Mouse (Mus musculus): ENCODE measurements around the gene Raf1.

Raf1 gene

DNA sequence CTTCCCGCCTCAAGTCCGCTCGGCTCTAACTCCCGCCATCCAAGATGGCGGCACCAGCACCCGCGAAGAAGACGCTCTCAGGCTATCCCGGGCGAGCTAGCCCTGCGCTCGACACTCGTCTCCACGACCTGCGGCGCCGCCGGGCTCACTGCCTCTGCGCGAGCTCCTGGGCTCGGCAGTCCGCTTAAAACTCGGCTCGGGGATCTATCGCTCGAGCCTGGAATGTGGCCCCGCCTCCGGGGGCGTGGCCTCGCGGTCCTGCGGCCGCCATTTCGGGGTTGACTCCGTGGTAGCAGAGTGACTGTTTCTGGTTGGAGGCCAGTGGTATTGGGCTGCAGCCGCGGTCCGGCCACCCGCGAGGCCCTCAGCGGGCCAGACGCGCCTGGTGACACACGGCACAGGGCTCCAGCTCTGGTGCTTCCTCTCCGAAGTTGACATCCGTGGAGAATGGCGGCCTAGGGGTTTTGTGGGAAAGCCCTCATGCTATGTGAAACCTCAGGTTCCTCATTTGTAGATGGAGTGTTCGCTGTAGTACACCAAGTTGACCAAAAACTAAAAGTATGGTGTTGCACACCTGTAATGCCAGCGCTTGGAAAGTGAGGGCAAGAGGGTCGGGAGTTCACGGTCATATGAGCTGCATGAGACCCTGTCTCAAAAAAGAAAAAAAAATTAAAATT lies at the start of gene Raf1:
Gene Raf1, minus strand, starts transcription at position 184 of the 677 bp plus-strand sequence.
- peak; percentile 97 to 98 for DNase-seq

GRCm38 (mm10) chr6:115722246-115722645 lies 45.8 kb upstream of the Raf1 start:
- DNase-seq = no peak

GRCm38 (mm10) chr6:115717715-115718558 lies 41.5 kb upstream of the Raf1 start:
- DNase-seq = peak; percentile 46 to 66

DNA sequence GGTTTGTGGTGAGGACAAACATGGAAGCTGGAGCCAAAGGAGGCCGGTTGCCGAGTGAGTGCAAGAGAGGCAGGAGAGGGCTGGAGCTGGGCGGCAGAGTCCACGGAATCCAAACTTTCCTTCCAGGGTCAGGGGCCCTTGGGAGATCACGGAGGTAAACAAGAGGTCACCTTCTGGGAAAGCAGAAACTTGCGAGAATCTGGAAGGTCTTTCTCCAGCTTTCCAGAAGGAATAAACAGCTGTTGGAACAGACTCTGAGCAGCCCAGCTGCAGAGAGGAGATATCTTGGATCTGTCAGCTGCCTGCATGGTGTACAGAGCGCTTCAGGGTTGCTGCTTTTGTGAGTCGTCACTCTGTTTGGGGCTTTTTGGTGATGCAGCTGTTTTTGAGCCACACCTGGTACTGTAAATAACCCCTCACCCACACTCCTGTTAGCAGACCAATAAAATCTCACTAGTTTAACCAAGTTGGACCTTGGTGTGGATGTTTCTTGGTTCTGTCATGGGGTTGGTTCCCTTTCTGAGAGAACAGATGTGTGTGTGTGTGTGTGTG lies 40.7 kb upstream of the Raf1 start:
- DNase-seq = peak; percentile 27 to 40

- DNase-seq = no peak
These were observed 34.8 kb upstream of the Raf1 start for GRCm38 (mm10) chr6:115711261-115711660.

DNA sequence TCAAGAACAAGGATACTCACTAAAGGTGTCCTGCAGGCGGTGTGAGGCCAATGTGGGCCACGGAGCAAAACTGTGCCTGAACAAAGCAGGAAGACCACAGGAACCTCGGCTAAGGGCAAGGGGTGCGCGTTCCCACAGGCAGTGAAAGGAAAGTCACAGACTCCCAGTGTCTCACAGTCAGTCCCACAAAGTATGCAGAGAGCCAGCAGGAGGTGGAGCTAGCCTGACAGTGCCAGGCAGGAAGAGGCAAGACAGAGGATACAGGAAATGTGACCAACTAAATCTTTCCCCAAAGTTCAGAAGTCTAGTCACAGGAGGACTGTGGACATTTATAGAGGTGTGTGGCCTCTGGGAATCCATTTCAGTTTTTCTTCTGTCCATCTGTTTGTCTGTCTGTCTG lies 26.5 kb upstream of the Raf1 start:
- no peak for DNase-seq

DNA sequence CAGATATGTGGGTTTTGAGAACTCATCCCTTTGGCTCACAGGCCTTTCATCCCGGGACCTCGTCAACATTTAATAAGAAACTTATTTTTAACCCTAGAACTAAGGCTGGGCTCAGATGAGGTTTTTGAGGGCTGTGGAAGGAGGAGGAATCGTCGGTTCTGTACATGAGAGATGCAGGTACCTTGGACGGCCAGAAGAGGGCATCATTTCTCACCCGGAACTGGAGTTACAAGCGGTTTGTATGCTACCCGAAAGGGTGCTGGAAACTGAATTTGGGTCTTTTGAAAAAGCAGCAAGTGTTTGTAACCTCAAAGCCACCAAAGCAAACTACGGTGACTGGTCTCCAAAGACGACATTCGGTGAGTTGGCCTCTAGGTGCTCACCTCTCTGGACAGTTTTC lies 24.9 kb upstream of the Raf1 start:
- no peak for DNase-seq

DNA sequence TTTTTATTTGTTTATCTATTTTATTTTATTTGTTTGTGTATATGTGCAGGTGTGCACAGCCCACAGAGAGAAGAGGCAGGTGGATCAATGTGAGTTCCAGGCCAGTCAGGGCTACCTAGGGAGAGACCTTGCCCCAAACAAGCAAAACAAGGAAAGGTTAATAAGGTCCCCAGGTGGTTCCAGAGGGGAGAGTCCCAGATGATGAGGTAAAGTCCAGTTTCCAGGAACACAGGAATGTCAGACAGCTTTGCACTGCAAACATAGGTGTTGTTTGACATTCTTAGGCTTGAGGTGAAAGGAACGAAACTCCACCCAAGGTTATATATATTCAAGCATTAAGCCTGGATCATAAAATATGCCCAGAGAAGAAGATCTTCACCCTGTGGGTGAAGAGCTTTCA lies 24.3 kb upstream of the Raf1 start:
- DNase-seq = no peak

DNA sequence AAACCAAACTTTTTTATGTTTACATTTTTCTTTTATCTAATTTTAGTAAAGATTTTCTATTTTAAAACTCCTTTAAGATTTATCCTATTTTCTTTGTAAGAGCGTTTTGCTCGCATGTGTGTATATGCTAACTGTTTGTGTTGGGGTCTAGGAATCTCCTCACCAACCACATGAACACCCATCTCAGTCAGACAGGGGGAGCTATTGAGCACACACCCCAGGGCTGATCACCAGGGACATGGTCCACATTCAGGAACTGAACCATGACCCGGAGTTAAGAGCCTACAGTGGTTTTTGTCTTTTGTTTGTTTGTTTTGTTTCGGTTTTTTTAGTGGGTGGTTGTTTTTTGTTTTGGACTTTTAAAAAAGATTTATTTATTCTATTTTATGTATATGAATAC lies 22.3 kb upstream of the Raf1 start:
- DNase-seq = peak in 1 of 2 experiments; percentile 11

DNA sequence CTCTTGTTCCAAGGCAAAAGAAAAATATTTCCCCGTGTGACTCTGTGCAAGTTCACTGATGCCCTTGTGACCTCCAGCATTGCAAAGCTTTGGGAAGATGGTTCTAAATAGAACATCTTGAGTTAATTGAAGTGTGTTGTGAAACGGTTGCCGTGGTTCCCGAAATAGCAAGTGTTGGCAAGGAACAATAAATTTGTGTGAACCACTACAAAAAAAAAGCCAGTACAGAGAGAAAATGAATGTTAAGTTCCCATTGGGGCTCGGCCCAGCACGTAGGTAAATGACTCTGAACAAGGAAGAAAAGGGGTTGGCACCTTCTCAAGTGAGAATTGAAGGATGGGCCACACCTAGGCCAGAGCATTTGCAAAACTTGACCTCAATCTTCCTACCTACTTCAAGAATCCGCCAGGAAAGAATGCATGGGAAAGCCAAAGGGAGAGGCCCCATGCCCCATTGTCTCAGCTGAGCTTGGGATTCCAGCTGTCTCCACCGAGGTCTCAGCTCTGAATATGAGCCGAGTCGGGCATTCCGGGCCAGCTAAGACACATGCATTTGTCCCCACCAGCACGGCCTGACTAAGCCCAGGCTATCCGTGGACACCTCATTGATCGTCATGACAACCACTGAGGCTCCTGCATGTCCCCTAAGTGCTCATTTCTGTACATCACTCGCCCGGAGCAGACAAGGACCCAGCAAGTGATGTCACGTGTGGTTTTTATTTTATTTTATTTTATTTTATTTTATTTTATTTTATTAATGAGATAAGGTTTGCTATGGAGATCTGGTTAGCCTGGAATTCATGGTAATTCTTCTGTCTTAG lies 21.5 kb upstream of the Raf1 start:
- DNase-seq = no peak

DNA sequence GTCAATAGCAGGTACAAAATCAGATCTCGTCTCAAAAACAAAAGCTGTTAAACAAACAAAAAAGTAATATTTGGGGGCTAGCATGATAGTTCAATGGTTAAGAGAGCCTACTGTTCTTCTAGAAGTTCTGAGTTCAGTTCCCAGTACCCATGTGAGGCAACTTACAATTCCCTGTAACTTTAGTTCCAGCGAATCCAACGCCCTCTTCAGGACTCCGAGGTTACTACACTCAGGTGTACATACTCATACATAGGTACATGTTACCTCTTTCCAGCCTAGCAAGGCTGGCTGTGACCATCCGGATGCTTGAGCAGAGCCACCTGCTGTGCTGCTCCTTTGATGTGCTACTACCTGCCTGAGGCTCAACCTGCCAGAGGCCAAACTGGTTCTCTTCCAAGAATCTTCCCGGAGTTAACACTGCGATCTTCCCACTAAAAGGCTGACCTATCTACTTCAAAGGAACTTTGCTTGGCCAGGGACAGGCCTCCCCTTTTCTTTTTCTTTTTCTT lies 20.3 kb upstream of the Raf1 start:
- DNase-seq = no peak

GRCm38 (mm10) chr6:115695124-115695523 lies 18.7 kb upstream of the Raf1 start:
- no peak for DNase-seq

DNA sequence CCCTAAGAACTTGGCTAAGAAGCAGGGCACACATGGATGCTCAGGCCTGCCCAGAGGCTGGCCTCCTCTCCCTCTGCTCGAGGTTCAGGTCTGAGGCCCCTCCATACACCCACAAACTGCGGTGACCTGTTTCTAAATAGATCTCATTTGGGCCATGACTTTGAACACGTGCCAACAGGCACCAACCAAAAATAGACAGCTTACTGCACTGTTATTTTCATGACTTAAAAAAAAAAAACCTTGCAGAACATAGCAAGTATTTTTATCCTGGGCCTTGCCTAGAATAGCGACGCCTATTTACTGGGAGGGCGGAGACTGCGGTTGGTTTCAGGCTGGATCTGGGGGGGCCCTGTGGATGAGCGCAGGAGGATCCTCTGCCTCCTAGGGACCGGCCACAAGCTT lies 18.0 kb upstream of the Raf1 start:
- no peak for DNase-seq

DNA sequence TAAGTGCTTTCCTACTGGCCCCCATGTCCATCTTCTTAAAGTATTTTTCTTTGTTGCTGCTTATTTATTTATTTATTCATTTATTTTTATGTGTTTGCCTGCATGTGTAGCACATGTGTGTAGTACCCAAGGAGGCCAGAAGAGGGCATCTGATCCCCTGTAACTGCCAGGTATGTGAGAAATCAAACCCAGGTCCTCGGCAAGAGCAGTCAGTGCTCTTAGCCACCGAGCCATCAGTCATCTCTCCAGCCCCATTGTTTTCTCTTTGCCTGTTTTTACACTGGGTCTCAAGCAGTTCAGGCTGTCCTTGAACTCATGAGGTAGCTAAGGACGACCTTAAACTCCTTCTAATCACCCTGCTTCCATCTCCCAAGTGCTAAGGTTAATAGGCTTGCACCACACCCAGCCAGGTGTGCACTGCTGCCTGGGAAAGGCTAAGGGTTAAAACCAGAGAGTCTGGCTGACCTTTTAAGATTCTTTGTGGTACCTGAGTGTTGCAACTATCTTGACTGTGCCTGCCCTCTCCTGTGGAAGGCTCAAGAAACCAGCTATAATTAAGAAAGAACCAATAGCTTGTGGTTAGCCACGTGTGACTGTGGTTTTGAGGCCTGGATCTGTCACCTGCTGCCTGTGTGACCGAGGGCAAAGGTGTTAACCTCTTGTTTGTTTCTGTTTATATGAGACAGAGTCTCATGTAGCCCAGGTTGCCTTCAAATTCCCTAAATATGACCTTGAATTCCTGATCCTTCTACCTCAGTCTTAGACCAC lies 16.7 kb upstream of the Raf1 start:
- DNase-seq = peak; percentile 25 to 27

DNA sequence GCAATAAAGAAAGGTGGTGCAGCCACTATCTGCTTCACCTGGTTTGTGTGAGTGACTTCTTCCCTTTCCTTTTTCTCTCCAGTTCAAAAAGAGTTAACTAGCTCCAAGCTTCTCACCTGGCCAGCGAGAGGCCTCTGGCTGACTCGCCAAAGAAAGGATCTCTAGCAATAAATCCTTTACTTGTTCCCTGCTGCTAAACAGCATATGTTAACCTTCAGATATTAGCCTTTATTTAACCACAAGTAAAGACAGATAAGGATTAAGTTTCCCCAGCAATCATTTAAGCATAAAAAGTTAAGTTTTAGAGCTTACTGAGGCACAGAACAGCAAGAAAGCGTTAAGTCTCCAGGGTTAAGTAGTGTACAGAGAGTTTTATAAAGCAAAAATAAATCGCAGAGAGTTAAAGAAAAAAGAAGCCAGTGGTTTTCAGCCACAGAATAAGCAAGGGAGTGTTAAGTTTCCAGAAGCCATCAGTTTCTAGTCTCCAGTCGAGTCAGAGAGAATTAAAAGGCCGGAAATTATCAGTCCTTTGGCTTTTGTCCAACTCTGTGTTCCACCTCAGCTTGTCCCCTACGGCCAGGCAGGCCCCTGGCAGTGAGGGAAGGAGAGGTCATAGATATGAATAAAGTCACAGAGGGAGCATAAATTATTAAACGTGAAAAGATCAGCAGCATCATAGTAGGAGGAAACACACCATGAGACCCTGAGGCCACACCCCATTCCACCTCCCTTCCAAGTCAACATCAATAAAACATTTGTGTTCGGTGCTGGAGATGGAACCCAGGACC lies 15.9 kb upstream of the Raf1 start:
- no peak for DNase-seq

- no peak for DNase-seq
These were observed 13.7 kb upstream of the Raf1 start for GRCm38 (mm10) chr6:115690105-115690504.

DNA sequence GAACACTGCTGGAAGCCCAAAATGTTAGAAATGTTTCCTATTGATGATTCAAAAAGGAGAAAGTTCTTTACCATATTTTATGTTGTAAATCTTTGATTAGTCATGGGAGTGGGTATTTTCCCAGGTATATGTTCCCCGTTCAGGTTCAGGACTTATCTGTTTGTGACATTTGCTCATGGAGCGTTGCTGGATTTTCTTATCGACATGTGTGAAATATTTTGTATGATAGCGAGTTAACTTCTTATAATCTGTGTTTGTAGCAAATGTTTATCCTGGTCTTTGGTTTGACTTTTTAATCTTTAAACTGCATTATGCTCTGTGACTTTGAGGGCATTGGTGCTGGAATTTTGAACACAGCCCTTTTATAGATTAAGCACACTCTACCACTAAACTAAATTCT lies 12.2 kb upstream of the Raf1 start:
- no peak for DNase-seq

DNA sequence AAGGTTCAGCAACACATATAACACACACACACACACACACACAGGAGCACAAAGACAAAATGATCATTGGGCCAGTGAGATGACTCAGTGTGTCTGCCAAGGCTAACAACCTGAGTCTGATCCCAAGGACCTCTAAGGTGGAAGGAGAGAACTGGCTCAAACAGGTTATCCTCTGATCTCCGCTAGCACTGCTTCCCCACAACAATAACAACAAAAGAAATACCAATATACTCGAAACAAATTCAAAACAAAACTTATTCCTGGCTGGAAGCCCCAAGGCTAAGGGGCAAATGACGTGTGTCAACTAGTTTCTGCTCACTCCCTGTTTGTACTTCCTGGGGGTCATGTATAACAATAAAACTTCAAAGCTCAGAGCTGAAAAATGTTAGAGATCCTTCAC lies 11.3 kb upstream of the Raf1 start:
- no peak for DNase-seq

DNA sequence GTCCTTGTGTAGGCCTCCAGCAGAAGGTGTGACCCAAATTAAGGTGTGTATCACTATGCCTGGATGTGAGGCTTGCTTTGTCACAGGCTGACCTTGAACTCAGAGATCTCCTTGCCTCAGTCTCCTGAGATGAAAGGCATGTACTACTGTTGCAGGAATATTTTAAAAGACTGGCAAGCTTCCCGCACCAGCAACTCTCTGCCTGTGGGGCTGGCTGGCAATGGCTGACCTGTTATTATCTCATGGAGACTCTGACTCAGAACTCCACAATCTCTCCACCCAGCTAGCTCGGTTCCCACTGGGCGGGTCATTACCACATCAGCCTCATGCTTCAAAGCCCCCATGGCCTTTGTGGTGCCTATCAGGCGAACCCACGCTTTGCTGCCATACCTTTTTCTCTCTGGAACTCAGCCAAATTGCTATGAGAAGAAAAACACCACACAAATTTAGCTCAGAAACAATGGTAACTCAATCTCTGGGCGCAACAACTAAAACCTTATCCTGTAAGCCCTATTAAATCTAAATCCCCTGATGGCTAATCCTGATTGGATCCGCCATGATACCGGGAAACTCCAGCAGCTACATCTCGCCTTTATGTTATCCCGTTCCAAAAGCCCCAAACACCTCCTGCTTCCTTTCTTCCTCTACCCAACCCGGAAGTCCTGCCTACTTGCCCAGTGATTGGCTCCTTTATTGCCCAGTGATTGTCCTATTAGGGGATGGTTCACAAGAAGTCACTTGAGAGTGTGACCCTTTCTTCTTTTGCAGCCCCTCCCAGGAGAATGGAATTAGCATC lies 8.6 kb upstream of the Raf1 start:
- no peak for DNase-seq

GRCm38 (mm10) chr6:115684271-115684670 lies 7.8 kb upstream of the Raf1 start:
- DNase-seq = no peak

All from thymus, postnatal 36 days (tissue).